Mouse (Mus musculus): Measurements from ENCODE around the gene Gys1.

DNA sequence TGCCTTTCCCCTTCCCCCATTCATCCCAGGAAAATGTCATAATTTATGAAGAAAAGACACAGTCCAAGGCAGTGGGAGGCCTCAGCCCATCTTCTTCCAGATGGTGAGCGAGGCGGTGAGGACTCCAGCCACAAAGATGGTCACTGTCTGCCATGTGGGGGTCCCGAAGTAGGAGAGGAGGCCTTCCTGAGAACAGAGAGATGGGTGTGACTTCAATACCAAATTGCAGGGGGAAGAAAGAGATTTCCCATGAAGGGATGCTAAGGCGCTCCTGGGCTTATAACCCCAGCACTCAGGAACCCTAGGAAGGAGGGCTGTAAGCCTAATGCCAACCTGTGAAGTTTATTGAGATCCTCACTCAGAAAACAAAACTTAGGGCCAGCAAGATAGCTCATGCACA lies 27.1 kb downstream of the Gys1 start:
- no peak for TF ChIP-seq GATA1 (IDR thresholded peaks at IDR 0.05; ENCODE audit: borderline replicate concordance, low read length)
- TF ChIP-seq CTCF (IDR thresholded peaks at IDR 0.05; ENCODE audit: low read depth, low read length) = no peak
